Mouse (Mus musculus): ENCODE measurements around the gene Ripk3. TPM values are rescaled to one million over a fixed set of nuclear protein-coding genes. Genes with fewer than 3 reads are reported as not detected.
"Not testable (repeated sequence)": the region's sequence is repeated elsewhere in the genome, so short reads cannot be mapped to it uniquely, and the experiment has no call there.

Gene Ripk3
- total RNA-seq, 1 experiment from 2014 or later: 23.8 TPM

- no peak for ATAC-seq (replicated peaks in 1 of 2; ENCODE audit: insufficient read depth in 1 of 2, low FRiP score in 2 of 2, low TSS enrichment in 1 of 2, low read depth in 1 of 2, poor library complexity in 2 of 2, severe bottlenecking in 2 of 2)
Observed at GRCm38 (mm10) chr14:55769087-55769703, 19.5 kb downstream of the Ripk3 start.

- no peak for ATAC-seq (replicated peaks in 1 of 2; ENCODE audit: insufficient read depth in 1 of 2, low FRiP score in 2 of 2, low TSS enrichment in 1 of 2, low read depth in 1 of 2, poor library complexity in 2 of 2, severe bottlenecking in 2 of 2)
Observed at GRCm38 (mm10) chr14:55768555-55768954, 20.1 kb downstream of the Ripk3 start.

GRCm38 (mm10) chr14:55767519-55768414 is 20.9 kb downstream of the Ripk3 start:
- peak; percentile 25 to 49; a peak in 3 of 4 replicates for ATAC-seq (replicated peaks in 1 of 2; ENCODE audit: insufficient read depth in 1 of 2, low FRiP score in 2 of 2, low TSS enrichment in 1 of 2, low read depth in 1 of 2, poor library complexity in 2 of 2, severe bottlenecking in 2 of 2)

DNA sequence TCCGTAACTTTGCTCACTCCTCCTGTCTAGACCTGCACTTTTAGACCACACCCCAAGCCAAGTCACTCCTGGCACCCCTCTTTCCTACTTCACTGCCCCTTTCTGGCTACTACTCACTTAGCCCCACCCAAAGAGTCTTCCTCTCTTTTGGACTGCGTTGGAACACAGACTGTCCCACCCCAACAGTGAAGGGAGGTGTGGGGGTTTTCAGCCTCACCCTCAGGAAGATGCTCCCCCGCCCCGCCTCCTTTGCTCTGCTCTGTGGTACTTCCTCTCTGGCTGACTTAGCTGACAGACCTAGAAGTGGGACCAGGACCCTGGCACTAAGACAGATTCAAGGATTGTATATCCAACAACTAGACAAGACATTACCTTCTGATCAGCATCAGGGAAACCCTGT is 23.0 kb downstream of the Ripk3 start, which contains the start of gene Ltb4r1:
Ltb4r1 (plus strand) TSS at position 267 of the 400 bp plus-strand sequence.
- peak in 1 of 2 experiments; percentile 19; a peak in 2 of 4 replicates for ATAC-seq (replicated peaks in 1 of 2; ENCODE audit: insufficient read depth in 1 of 2, low FRiP score in 2 of 2, low TSS enrichment in 1 of 2, low read depth in 1 of 2, poor library complexity in 2 of 2, severe bottlenecking in 2 of 2)

DNA sequence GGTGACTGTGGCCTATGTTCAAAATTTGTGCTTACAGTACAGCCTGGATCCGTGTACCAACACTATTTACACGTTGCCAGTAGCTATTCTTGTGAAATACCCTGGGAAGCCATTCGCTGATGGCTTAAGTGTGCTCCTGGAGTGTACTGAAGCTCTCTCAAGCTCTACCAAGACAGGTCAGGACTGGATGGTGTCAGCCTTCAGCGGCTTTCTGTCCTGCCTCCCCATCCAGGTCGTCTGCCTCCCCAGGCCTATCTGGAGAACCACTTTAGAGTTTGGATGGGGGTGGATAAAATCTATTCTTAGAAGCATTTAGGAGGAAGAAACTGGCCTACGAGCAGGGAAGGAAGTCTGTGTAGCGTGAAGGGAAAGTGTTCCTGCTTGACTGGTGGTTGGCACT is 25.5 kb downstream of the Ripk3 start:
- ATAC-seq (replicated peaks in 1 of 2; ENCODE audit: insufficient read depth in 1 of 2, low FRiP score in 2 of 2, low TSS enrichment in 1 of 2, low read depth in 1 of 2, poor library complexity in 2 of 2, severe bottlenecking in 2 of 2): no peak

DNA sequence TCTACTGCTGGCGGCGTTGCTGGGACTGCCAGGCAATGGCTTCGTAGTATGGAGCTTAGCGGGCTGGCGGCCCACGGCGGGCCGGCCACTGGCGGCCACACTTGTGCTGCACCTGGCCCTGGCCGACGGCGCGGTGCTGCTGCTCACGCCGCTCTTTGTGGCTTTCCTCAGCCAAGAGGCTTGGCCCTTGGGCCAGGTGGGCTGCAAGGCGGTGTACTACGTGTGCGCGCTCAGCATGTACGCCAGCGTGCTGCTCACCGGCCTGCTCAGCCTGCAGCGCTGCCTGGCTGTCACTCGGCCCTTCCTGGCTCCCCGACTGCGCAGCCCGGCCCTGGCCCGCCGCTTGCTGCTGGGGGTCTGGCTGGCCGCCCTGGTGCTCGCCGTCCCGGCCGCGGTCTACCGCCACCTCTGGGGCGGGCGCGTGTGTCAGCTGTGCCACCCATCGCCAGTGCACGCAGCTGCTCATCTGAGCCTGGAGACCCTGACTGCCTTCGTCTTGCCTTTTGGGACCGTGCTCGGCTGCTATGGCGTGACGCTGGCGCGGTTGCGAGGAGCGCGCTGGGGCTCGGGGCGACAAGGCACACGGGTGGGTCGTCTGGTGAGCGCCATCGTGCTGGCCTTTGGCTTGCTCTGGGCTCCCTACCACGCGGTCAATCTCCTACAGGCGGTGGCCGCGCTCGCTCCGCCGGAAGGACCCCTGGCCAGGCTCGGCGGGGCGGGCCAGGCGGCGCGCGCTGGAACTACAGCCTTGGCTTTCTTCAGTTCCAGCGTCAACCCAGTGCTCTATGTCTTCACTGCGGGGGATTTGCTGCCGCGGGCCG is 26.5 kb downstream of the Ripk3 start:
- ATAC-seq (replicated peaks in 1 of 2; ENCODE audit: insufficient read depth in 1 of 2, low FRiP score in 2 of 2, low TSS enrichment in 1 of 2, low read depth in 1 of 2, poor library complexity in 2 of 2, severe bottlenecking in 2 of 2): peak in 1 of 2 experiments; percentile 14; a peak in 1 of 4 replicates

DNA sequence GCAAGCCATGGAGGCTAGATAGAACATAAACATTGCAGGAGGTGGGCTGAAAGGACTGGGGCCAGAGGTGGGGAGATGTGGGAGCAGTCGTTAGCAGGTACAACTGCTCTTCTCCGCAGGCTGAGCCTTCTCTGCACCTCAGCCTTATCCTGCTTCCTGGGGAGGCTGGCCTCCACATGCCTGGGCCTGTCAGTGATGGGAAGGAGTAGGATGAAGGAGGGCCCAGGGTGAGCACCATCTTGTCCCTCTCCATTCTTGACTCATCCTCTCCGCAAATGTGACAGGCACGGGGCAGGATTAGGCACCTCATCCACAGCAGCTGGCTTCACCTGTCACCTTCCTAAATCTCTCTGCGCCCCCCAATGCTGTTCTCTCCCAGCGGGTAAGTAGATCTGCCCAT is 27.5 kb downstream of the Ripk3 start, which contains the start of gene Ltb4r2:
Ltb4r2 (plus strand) TSS at position 266 of the 400 bp plus-strand sequence.
- no peak for ATAC-seq (replicated peaks in 1 of 2; ENCODE audit: insufficient read depth in 1 of 2, low FRiP score in 2 of 2, low TSS enrichment in 1 of 2, low read depth in 1 of 2, poor library complexity in 2 of 2, severe bottlenecking in 2 of 2)

DNA sequence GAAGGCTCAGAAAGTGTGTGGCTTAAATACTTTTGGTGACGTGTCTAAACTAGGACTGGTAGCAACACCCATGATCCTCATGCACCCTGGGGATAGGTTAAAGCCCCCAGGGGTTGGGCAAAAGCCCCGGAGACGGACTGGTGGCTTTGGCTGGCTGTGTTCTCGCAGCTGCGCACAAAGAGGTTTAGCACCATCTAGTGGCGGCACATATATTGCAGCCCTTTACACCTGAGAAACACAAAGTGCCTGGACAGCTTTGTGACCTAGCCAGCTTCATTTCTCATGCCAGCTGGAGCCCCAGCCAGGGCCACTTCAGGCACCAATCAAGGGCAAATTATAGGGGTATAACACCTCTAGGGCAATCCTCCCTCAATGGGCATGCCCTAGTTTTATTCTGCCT is 28.5 kb downstream of the Ripk3 start:
- not testable (repeated sequence) for ATAC-seq (replicated peaks in 1 of 2; ENCODE audit: insufficient read depth in 1 of 2, low FRiP score in 2 of 2, low TSS enrichment in 1 of 2, low read depth in 1 of 2, poor library complexity in 2 of 2, severe bottlenecking in 2 of 2)

GRCm38 (mm10) chr14:55758363-55758784 is 30.3 kb downstream of the Ripk3 start, which contains the start of gene Cideb:
Cideb (minus strand) TSS chr14:55758458.
- peak in 1 of 2 experiments; percentile 43; a peak in 1 of 4 replicates for ATAC-seq (replicated peaks in 1 of 2; ENCODE audit: insufficient read depth in 1 of 2, low FRiP score in 2 of 2, low TSS enrichment in 1 of 2, low read depth in 1 of 2, poor library complexity in 2 of 2, severe bottlenecking in 2 of 2)

- no peak for ATAC-seq (replicated peaks in 1 of 2; ENCODE audit: insufficient read depth in 1 of 2, low FRiP score in 2 of 2, low TSS enrichment in 1 of 2, low read depth in 1 of 2, poor library complexity in 2 of 2, severe bottlenecking in 2 of 2)
Observed at GRCm38 (mm10) chr14:55757566-55757965, 31.1 kb downstream of the Ripk3 start.

- ATAC-seq (replicated peaks in 1 of 2; ENCODE audit: insufficient read depth in 1 of 2, low FRiP score in 2 of 2, low TSS enrichment in 1 of 2, low read depth in 1 of 2, poor library complexity in 2 of 2, severe bottlenecking in 2 of 2): no peak
Observed at GRCm38 (mm10) chr14:55747051-55747847, 41.4 kb downstream of the Ripk3 start.

DNA sequence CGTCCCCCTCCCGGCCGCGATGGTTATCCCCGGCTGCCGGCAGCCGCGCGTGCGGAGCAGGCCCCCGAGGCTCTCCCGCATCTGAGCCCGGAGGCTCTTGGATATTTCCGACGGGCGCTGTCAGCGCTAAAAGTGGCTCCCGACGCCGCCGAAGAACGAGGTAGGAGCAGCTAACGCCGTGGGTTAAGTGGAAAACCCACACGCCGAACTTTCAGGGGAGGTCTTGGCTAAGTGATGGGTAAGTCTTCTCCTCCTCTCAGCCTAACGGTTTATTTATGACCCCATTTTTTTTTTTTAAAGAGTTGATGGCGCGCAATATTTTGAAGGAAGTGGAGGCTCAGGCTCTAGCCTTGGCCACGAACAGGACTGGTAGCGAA is 42.8 kb downstream of the Ripk3 start:
- ATAC-seq (replicated peaks in 1 of 2; ENCODE audit: insufficient read depth in 1 of 2, low FRiP score in 2 of 2, low TSS enrichment in 1 of 2, low read depth in 1 of 2, poor library complexity in 2 of 2, severe bottlenecking in 2 of 2): no peak

DNA sequence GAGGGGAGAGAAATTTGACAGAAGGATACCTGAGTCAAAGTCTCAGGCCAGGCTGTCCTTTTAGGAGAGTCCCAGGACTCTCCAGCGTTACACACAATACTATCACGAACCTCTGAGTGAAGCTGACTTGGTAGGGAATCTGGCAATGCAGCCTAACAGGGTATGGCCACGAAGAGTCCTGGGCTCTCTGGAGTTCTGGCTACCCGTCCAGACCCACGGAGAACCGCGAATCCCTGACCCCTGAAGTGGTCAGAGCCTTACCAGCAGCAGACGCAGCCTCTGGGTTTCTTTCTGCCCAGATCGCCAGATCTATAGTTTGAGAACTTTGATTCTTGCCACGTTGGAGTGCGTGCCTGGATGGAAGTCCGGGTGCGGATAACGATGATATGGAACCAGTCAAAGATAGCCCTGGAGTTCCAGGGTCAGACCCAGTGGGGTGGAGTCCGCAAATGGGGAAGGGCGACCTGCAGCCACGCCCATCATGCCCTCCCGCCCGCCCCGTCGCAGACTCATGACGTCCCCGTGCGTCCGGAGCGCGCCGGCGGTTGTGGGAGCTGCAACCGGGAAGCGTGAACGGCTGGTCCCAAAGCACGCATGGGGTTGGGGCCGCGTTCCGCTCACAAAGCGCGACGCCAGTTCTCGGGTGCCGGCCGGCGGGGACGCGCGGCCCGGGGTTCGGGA is 43.3 kb downstream of the Ripk3 start, which contains the start of the genes Dhrs1 and Nop9:
Dhrs1 (minus strand) TSS at position 511 of the 681 bp plus-strand sequence.
Nop9 (plus strand) TSS at position 514 of the 681 bp plus-strand sequence.
- peak; percentile 73 to 74 for ATAC-seq (replicated peaks in 1 of 2; ENCODE audit: insufficient read depth in 1 of 2, low FRiP score in 2 of 2, low TSS enrichment in 1 of 2, low read depth in 1 of 2, poor library complexity in 2 of 2, severe bottlenecking in 2 of 2)

DNA sequence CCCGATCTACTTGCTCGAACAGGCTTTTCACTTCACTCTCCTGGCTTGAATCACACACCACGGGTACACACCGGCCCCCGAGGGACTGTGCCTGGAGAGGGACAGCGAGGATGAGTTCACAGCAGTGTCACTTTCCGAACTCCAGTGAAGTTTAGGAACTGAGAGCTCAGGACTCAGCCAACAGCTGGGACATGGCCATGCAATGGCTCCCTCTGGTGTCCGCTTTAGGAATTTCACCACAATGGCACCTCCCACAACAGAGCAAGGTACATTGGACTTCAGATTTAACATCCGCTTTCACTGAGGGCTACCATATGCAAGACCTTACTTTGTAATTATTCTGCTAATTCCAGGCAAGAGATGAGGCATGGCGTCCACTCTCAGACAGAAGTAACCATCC is 45.0 kb downstream of the Ripk3 start:
- peak; percentile 82 to 87 for ATAC-seq (replicated peaks in 1 of 2; ENCODE audit: insufficient read depth in 1 of 2, low FRiP score in 2 of 2, low TSS enrichment in 1 of 2, low read depth in 1 of 2, poor library complexity in 2 of 2, severe bottlenecking in 2 of 2)

DNA sequence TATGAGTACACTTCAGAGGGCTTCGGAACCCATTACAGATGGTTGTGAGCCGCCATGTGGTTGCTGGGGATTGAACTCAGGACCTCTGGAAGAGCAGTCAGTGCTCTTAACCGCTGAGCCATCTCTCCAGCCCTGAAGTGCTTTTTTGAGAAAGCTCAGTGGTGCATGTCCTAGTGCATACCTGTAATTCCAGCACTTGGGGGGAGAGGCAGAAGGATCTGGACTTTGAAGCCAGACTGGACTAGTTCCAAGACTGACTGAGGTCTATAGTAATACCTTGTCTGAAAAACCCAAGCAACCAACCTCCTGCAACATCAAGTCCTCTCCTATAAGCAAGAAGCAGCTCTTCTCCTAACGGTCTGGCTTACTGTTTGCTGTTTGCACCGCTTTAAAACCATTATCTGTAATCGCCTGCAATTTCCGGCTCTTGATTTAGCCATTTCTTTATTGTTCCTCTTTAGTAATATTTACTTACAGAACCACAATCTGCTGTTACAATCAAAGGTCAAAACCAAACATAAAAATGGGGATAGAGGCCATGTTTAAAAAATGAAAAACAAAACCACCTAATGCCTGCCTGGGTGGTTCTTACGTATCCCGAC is 51.5 kb downstream of the Ripk3 start:
- peak in 1 of 2 experiments; percentile 47; a peak in 2 of 4 replicates for ATAC-seq (replicated peaks in 1 of 2; ENCODE audit: insufficient read depth in 1 of 2, low FRiP score in 2 of 2, low TSS enrichment in 1 of 2, low read depth in 1 of 2, poor library complexity in 2 of 2, severe bottlenecking in 2 of 2)

GRCm38 (mm10) chr14:55735758-55736157 is 52.9 kb downstream of the Ripk3 start:
- no peak for ATAC-seq (replicated peaks in 1 of 2; ENCODE audit: insufficient read depth in 1 of 2, low FRiP score in 2 of 2, low TSS enrichment in 1 of 2, low read depth in 1 of 2, poor library complexity in 2 of 2, severe bottlenecking in 2 of 2)

All from hematopoietic stem cell, adult 5-6 weeks (primary cell).